Mouse (Mus musculus) small intestine, adult 2 months (tissue): ENCODE results near the gene Lbx1.

Source experiments
- CTCF ChIP-seq: fragments of 200-500 bp; IDR thresholded peaks from 2 replicates; pipeline ENCODE4 v1.5.1; 2012; ENCODE audit warnings: low read depth, mild to moderate bottlenecking, control low read depth, inconsistent platforms, low read length, moderate library complexity, mixed read lengths; ENCODE audit not compliant: insufficient replicate concordance, insufficient read length; ENCODE audit errors: extremely low read depth
- POLR2A ChIP-seq: fragments of 200-500 bp; IDR thresholded peaks from 2 replicates; pipeline ENCODE4 v1.6.1; 2012; ENCODE audit warnings: low read depth, mild to moderate bottlenecking, control low read depth, inconsistent platforms, low read length, moderate library complexity

- TF ChIP-seq POLR2A, result no peak
- TF ChIP-seq CTCF, result no peak
Observed at GRCm38 (mm10) chr19:45239191-45239590, 3.6 kb upstream of the Lbx1 start.
